Mouse (Mus musculus) c-Kit-positive CD71-positive TER-119-positive erythroid progenitor cells, embryonic 14.5 days (primary cell): ENCODE measurements around the gene Serpinc1.
"Not testable (repeated sequence)": the region's sequence is repeated elsewhere in the genome, so short reads cannot be mapped to it uniquely, and the experiment has no call there.

Source experiments
- DNase-seq: peaks from one replicate; pipeline ENCODE4 v3.0.0-alpha.2; 2013; ENCODE audit warnings: low spot score

Serpinc1 gene

DNA sequence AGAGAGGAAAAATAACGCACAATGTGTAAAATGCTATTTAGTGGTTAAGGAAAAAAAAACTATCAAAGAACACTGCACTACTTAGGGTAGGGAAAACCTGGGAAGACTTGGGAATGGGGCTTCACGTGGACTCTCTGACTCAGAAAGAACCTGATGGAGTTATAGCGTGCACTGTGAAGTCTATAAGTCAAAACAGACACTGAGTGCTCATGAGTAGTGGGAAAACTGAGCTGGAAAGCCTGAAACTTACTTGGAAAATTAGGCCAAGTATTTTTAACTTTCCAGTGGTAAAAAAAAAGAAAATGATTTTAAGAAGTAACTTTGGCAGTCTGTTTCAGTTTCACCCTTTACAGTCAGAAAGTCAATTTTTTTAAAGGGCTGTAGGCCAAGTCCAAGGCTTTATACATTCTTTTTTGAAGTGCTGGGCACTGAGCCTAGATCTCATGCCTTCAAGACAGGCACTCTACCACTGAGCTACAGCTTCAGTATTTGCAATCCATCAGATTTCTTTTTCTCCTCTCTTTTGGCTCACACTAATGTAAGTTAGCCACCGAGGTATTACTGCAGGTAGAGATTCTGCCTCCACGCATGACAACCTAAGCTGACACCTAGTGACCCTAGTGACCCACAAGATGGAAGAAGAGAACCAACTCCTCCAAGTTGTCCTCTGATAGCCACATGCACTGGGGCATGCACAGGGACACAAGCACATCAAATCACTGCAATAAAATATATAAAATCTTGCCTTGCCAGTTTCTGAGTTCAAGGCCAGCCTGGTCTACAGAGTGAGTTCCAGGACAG lies 47.2 kb downstream of the Serpinc1 start:
- no peak for DNase-seq

GRCm38 (mm10) chr1:161027196-161027595 lies 48.8 kb downstream of the Serpinc1 start:
- DNase-seq, result no peak

- not testable (repeated sequence) for DNase-seq
Measured at GRCm38 (mm10) chr1:161028427-161028826, 50.0 kb downstream of the Serpinc1 start.

- no peak for DNase-seq
Measured at GRCm38 (mm10) chr1:161030058-161030457, 51.7 kb downstream of the Serpinc1 start.

DNA sequence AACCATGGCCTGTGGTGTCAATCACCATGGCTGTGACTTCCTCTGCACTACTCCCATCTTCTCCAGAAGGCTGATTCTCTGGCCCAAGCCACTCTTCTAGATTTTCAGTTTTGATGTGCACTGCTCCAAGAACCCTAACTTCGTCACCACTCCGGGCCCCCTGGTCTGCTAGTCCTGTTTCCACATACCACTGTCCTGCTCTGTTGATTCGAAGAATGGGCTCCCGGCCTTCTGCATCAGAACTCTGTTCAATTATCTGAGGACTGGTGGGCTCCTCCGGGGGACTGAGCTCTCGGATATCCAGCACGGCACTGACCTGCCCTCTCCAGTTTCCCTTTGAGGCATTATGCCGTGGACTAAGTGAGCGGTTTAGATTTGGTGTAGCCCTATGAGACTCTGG lies 53.5 kb downstream of the Serpinc1 start:
- no peak for DNase-seq

DNA sequence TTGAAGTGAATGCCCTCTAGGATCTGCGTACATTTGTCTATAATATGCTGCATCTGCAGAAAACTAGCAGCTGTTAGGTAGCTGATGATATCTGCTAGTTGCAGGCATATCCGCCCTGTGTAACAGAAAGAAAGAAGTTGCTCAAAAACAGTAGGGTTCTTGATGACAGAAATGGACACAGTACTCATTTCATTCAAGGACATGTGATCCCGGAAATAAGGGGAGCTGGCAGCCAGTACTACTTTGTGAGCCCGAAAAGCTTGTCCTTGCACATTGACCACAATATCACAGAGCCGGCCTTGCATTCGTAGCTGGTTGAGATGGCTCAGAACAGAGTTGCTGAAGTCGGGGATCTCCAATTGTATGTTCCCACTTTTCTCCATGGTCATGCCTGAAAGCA lies 54.0 kb downstream of the Serpinc1 start:
- no peak for DNase-seq

GRCm38 (mm10) chr1:161033856-161034434 lies 55.6 kb downstream of the Serpinc1 start:
- no peak for DNase-seq

DNA sequence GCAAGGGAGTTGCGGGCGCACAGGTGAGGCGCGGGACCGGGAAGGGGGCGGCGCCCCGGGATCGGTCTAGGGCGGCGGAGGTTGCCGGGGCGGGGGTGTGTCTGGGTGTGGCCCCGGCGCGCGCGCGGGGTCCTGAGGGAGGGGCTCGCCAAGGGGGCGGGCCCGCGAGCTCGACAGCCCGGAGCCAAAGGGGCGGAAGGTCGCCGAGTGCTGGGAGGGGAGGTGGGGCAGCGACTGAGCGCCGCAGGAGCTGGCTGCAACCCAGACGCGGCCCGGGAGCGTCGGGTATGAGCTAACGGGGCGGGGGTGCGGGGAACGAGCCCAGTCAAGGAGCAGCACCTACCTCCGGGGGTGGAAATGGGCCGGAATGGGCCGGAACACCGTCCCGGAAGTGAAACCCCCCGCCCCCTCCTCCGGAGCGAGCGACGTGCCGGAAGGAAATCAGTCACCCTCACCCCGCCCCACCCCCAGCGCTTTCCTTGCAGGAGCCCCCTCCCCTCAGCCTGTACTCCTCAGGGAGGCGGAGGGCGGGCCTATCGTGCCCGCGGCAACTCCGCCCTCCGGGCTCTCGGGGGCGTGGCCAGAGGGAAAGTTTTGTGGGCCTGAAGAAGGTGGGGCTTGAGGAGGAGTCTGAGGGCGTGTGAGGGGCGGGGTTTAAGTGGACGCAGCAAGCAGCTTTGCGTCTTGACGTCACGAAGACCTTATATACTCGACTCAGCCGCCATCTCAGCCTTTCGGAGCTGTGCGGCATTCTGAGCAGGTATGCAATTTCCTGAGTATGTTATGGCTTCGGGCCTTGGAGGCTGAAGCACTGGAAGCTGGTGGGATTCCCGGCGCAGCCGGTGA lies 56.3 kb downstream of the Serpinc1 start, which contains the start of gene Zbtb37:
Zbtb37 (minus strand) TSS at position 415 of the 846 bp plus-strand sequence.
- DNase-seq, result peak; percentile 99

GRCm38 (mm10) chr1:161035281-161035785 lies 56.9 kb downstream of the Serpinc1 start:
- peak; percentile 59 for DNase-seq

GRCm38 (mm10) chr1:161035786-161036404 lies 57.5 kb downstream of the Serpinc1 start:
- peak; percentile 37 for DNase-seq

DNA sequence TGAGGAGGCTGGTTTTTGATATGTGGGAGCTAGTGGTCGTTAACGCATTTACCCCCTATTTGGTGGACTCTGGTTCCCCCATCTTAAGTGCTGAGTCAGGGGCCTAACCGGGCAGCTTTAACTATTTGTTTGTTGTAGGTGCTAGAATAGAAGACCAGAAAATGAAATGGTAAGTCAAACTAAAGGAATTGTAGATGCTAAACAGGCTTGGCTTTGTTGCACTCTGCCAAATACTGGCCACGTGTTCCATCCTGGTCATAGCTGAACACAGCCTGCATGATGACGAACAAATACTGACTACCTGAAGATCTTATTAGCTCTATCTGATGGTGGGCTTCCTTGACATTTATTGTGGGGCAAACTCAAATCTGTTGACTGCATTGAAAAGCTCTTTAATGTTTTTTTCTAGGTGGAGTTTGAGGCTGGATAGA lies 58.0 kb downstream of the Serpinc1 start:
- peak; percentile 34 for DNase-seq

- DNase-seq, result peak; percentile 22
Measured at GRCm38 (mm10) chr1:161037026-161037425, 58.6 kb downstream of the Serpinc1 start.

DNA sequence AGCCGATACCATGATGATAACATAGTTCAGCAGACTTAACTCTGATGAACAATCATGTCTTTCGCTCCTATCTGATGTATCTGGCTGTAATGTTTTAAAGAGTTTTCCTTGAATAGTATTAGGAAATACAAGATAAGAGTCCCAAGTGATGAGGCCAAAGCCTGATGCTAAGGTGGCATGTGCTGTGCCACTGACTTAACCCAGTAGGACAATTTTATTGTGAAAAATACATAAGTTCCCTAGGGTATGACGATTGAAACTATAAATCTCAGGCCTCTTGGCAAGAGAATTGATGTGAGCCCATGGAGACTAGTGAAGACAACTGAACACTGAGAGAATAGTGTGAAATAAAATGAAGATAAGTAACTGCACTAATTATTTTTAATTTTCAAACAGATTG lies 59.2 kb downstream of the Serpinc1 start:
- peak; percentile 27 for DNase-seq

GRCm38 (mm10) chr1:161038004-161038403 lies 59.6 kb downstream of the Serpinc1 start:
- peak; percentile 21 for DNase-seq

- DNase-seq, result peak; percentile 47
Measured at GRCm38 (mm10) chr1:161038968-161039721, 60.8 kb downstream of the Serpinc1 start.

DNA sequence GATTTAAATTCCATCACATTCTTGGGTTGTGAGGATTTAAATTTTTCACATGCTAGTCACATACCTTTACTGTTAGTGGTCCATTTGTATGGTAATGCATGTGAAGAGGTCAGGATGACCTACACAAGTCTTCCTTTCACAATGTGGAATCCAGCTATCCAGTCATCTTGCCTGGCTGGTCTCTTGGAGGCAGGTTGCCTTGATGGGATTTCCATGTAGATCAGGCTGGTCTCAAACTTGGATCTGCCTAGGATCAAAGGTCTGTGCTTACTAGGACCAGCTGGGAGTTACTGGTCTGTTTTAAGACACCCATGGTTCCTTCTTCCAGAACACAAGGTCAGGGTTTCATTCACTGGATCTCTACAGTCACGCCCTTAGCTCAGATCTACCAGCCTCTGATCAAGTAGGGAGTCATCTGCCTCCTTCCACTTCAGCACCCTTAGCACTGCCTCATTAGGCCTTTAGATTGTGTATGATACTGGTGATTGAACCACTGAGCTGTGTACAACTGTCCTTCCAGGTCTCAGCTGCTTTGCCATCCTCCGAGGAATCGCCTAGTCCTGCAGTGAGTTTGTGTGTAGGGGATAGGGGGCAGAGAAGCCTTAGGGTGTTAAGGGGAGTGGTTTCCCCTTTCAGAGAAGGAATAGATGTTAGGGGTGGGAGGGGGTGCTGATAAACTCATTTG lies 61.5 kb downstream of the Serpinc1 start:
- DNase-seq, result peak; percentile 44

DNA sequence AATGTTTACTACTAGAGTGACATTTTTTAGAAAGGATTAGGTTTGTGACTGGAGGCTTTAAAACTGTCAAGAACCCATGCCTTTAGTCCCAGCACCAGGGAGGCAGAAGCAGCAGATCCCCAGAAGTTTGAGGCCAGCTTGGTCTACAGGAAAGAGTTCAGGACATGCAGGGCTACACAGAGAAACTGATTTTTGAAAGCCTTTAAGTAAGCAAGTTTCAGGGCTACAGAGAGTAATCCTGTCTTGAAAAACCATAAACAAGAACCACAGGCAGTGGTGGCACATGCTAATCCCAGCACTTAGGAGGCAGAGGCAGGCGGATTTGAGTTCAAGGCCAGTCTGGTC lies 62.0 kb downstream of the Serpinc1 start:
- DNase-seq, result no peak

DNA sequence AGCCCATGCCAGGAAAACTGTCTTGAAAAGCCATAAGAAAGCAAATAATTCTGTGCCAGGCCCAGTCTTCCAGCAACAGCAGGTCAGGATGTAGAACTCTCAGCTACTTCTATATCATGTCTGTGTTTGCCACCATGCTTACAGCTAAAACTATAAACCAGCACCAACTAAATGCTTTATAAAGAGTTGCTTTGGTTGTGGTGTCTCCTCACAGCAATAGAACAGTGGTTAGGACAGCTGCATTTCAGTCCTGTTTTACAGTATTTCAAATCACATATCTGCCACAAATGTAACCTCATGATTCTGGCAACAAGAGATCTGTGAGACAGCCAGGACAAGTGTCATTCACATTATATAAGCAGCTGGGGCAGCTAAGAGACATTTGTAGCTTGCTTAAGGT lies 62.5 kb downstream of the Serpinc1 start:
- no peak for DNase-seq

DNA sequence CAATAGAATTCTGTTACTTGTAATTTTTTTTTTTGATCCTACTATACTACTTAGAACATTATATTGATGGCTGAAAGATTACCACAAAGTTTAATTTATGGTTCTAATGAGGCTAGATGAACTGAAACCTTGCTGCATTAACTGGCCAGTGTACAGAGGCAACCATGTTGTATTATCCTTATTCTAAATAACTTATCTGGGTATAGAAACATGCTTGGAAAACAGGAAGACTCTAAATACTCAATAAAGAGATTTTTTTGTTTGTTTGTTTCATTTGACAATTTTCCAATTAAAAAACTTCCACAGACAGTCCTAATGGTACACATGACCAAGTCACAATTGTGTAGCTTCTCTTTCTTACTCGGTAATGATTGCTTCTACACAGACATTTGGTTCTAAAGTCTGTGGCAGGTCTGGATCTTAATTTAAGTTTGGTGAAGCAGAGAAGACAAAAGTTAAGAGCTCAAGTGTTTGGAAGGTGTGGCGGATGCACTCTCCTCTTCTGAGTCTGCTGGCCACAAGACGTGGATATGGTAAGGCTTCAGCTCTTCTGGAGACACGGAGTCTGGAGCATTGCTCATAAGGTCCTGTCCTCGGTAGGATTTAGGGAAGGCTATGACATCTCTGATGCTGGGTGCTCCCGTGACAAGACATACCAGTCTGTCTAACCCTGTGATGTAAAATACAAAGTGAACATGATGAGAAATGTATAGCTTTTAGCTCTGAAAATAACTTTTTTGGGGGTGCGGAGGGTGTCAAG lies 63.1 kb downstream of the Serpinc1 start:
- DNase-seq, result no peak

GRCm38 (mm10) chr1:161046972-161047371 lies 68.6 kb downstream of the Serpinc1 start:
- no peak for DNase-seq
